Mouse (Mus musculus): ENCODE data around the gene Rnf166. TPM values are rescaled to one million over a fixed set of nuclear protein-coding genes. Genes with fewer than 3 reads are reported as not detected.

Rnf166 gene
- polyA plus RNA-seq, 1 experiment = 36.3 TPM

DNA sequence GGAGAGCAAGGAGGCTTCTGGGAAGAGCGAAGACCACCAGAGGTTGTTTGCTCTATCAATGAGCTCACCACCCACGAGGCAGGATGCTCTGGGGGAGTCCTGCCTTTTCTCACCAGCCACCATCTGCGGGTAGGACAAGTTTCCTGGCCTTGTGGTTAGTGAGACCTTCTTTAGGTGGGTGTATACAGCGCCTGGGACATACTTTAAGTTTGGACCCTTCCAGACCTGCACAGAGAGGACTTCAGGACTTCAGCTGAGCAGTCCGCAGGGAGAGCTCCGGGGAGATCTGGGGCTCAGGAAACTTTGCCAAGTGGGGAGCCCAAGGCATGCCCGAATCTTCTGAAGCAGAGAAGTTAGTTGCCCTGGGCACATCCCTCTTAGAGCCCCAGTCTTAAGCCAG is 15.9 kb downstream of the Rnf166 start:
- no peaks in the 10 kb centered on the region for H3K27me3 ChIP-seq (ENCODE audit: control insufficient read depth, insufficient read depth, insufficient read length)
- no peaks in the 10 kb centered on the region for H3K36me3 ChIP-seq (ENCODE audit: control insufficient read depth, insufficient read depth)

DNA sequence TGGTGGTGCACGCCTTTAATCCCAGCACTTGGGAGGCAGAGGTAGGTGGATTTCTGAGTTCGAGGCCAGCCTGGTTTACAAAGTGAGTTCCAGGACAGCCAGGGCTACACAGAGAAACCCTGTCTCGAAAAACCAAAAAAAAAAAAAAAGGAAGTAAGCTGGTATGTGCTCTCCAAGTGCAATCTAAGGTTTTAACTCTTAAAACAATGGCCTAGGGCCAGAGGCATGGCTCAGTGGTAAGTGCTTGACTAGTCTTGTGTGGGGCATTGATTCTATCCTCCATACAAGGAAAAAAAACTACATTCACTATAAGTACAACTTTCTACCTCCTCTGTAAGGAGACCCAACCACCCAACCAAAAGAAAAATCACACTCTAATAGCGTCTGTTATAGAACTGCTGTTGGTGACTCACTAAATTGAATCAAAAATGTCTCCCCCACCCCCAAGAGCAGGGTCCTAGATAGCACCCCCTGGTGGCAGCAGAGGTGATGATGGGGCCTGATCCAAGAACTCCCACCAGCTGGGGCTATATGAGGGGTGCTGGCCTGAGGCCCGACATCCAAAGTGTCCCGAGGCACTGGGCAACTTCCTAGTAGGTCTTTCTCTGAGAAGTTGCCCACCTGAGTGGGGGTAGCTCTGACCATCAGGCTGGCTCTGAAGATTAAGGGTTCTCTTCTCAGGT is 16.5 kb downstream of the Rnf166 start:
- H3K79me2 ChIP-seq (ENCODE audit: control insufficient read depth, insufficient read depth) = no peaks in the 10 kb centered on the region
- no peak overlapping the region for H3ac ChIP-seq (ENCODE audit: control insufficient read depth, insufficient read length)
- H3K27me3 ChIP-seq (ENCODE audit: control insufficient read depth, insufficient read depth, insufficient read length) = peaks cover under 1% of the 10 kb centered on the region
- H3K4me2 ChIP-seq (ENCODE audit: low read depth) = peak overlapping the region; percentile 74
- TF ChIP-seq USF1 (IDR thresholded peaks at IDR 0.05; ENCODE audit: low read depth) (no peak), E2F4 (IDR thresholded peaks at IDR 0.05; ENCODE audit: insufficient read depth) (no peak), TCF3 (IDR thresholded peaks at IDR 0.05; ENCODE audit: insufficient read length, low read depth) (no peak), CEBPB (IDR thresholded peaks at IDR 0.05; ENCODE audit: insufficient read depth, poor library complexity, severe bottlenecking) (no peak)
- H3K4me3 ChIP-seq = no peak overlapping the region
- no peaks in the 10 kb centered on the region for H3K36me3 ChIP-seq (ENCODE audit: control insufficient read depth, insufficient read depth)

More for the DNA sequence above, 15.9 kb downstream of the Rnf166 start:
- TF ChIP-seq POLR2A (IDR thresholded peaks at IDR 0.05; ENCODE audit: insufficient read length, low read depth) (no peak), TCF12 (IDR thresholded peaks at IDR 0.05; ENCODE audit: insufficient read depth, poor library complexity, severe bottlenecking) (no peak)
- H3K4me3 ChIP-seq = peak overlapping the region; percentile 7
- no peak overlapping the region for H3ac ChIP-seq (ENCODE audit: control insufficient read depth, insufficient read length)
- H3K79me2 ChIP-seq (ENCODE audit: control insufficient read depth, insufficient read depth) = no peaks in the 10 kb centered on the region
- H3K4me2 ChIP-seq (ENCODE audit: low read depth) = peak overlapping the region; percentile 74

GRCm38 (mm10) chr8:122457171-122457570 is 18.7 kb downstream of the Rnf166 start:
- Histone ChIP-seq H3K4me3 (no peak overlapping the region), H3K36me3 (ENCODE audit: control insufficient read depth, insufficient read depth) (no peaks in the 10 kb centered on the region), H3ac (ENCODE audit: control insufficient read depth, insufficient read length) (no peak overlapping the region), H3K79me2 (ENCODE audit: control insufficient read depth, insufficient read depth) (no peaks in the 10 kb centered on the region), H3K27me3 (ENCODE audit: control insufficient read depth, insufficient read depth, insufficient read length) (peaks cover 5% of the 10 kb centered on the region), H3K4me2 (ENCODE audit: low read depth) (no peak overlapping the region)
- TF ChIP-seq USF1 (IDR thresholded peaks at IDR 0.05; ENCODE audit: low read depth) (no peak), TCF3 (IDR thresholded peaks at IDR 0.05; ENCODE audit: insufficient read length, low read depth) (no peak), MYOG (IDR thresholded peaks at IDR 0.05; ENCODE audit: control insufficient read depth in 1 of 3, insufficient read depth in 1 of 3, insufficient read length in 2 of 3, low read depth in 2 of 3) (no peak), POLR2A (IDR thresholded peaks at IDR 0.05; ENCODE audit: insufficient read length, low read depth) (no peak), SRF (IDR thresholded peaks at IDR 0.05; ENCODE audit: control insufficient read depth, insufficient read length, low read depth) (no peak), TCF12 (IDR thresholded peaks at IDR 0.05; ENCODE audit: insufficient read depth, poor library complexity, severe bottlenecking) (no peak), CEBPB (IDR thresholded peaks at IDR 0.05; ENCODE audit: insufficient read depth, poor library complexity, severe bottlenecking) (no peak), E2F4 (IDR thresholded peaks at IDR 0.05; ENCODE audit: insufficient read depth) (no peak)

DNA sequence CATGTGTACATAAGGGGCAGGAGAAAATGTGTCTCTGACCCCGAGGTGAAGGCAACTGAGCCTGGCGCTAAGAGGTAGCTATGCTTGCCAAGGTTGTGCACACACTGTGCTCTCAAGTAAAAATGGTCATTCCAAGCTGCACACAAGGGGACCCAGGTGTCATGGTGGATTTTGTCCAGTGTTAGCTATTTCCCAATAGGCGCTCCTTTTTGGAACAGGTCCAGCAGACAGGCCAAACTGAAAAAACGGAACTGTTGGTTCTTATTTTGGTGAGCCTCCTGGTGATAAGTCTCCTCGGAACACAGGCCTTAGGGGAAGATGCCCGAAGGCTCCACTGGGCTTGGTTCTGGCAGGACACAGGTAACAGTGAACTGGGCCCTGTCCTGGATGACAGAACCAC is 21.5 kb downstream of the Rnf166 start:
- H3K4me2 ChIP-seq (ENCODE audit: low read depth) = no peak overlapping the region
- H3K79me2 ChIP-seq (ENCODE audit: control insufficient read depth, insufficient read depth) = no peaks in the 10 kb centered on the region
- no peaks in the 10 kb centered on the region for H3K36me3 ChIP-seq (ENCODE audit: control insufficient read depth, insufficient read depth)
- no peak overlapping the region for H3ac ChIP-seq (ENCODE audit: control insufficient read depth, insufficient read length)
- no peak overlapping the region for H3K4me3 ChIP-seq
- TF ChIP-seq TCF12 (IDR thresholded peaks at IDR 0.05; ENCODE audit: insufficient read depth, poor library complexity, severe bottlenecking) (no peak), E2F4 (IDR thresholded peaks at IDR 0.05; ENCODE audit: insufficient read depth) (no peak), USF1 (IDR thresholded peaks at IDR 0.05; ENCODE audit: low read depth) (no peak), POLR2AphosphoS2 (IDR thresholded peaks at IDR 0.05; ENCODE audit: insufficient read length, low read depth) (no peak), MYOD1 (IDR thresholded peaks at IDR 0.05; ENCODE audit: control insufficient read depth in 1 of 3, insufficient read length in 2 of 3, low read depth in 2 of 3) (no peak), MYOG (IDR thresholded peaks at IDR 0.05; ENCODE audit: control insufficient read depth in 1 of 3, insufficient read depth in 1 of 3, insufficient read length in 2 of 3, low read depth in 2 of 3) (no peak), CEBPB (IDR thresholded peaks at IDR 0.05; ENCODE audit: insufficient read depth, poor library complexity, severe bottlenecking) (no peak), REST (IDR thresholded peaks at IDR 0.05; ENCODE audit: insufficient read depth, insufficient read length) (no peak), MAX (IDR thresholded peaks at IDR 0.05; ENCODE audit: low read depth) (no peak)
- H3K27me3 ChIP-seq (ENCODE audit: control insufficient read depth, insufficient read depth, insufficient read length) = peaks cover 5% of the 10 kb centered on the region

- TF ChIP-seq MYOG (IDR thresholded peaks at IDR 0.05; ENCODE audit: control insufficient read depth in 1 of 3, insufficient read depth in 1 of 3, insufficient read length in 2 of 3, low read depth in 2 of 3) (peak in 2 of 3 experiments; percentile 32 to 56), E2F4 (IDR thresholded peaks at IDR 0.05; ENCODE audit: insufficient read depth) (no peak), REST (IDR thresholded peaks at IDR 0.05; ENCODE audit: insufficient read depth, insufficient read length) (no peak), MYOD1 (IDR thresholded peaks at IDR 0.05; ENCODE audit: control insufficient read depth in 1 of 3, insufficient read length in 2 of 3, low read depth in 2 of 3) (peak in 1 of 3 experiments; percentile 58), TCF12 (IDR thresholded peaks at IDR 0.05; ENCODE audit: insufficient read depth, poor library complexity, severe bottlenecking) (no peak), MAX (IDR thresholded peaks at IDR 0.05; ENCODE audit: low read depth) (no peak), CEBPB (IDR thresholded peaks at IDR 0.05; ENCODE audit: insufficient read depth, poor library complexity, severe bottlenecking) (no peak), TCF3 (IDR thresholded peaks at IDR 0.05; ENCODE audit: insufficient read length, low read depth) (no peak), POLR2A (IDR thresholded peaks at IDR 0.05; ENCODE audit: insufficient read length, low read depth) (no peak), POLR2AphosphoS2 (IDR thresholded peaks at IDR 0.05; ENCODE audit: insufficient read length, low read depth) (no peak), SRF (IDR thresholded peaks at IDR 0.05; ENCODE audit: control insufficient read depth, insufficient read length, low read depth) (no peak)
- Histone ChIP-seq H3K36me3 (ENCODE audit: control insufficient read depth, insufficient read depth) (no peaks in the 10 kb centered on the region), H3K79me2 (ENCODE audit: control insufficient read depth, insufficient read depth) (no peaks in the 10 kb centered on the region), H3K27me3 (ENCODE audit: control insufficient read depth, insufficient read depth, insufficient read length) (peaks cover 5% of the 10 kb centered on the region), H3K4me2 (ENCODE audit: low read depth) (peak overlapping the region; percentile 12), H3ac (ENCODE audit: control insufficient read depth, insufficient read length) (no peak overlapping the region), H3K4me3 (no peak overlapping the region)
Measured at GRCm38 (mm10) chr8:122452154-122452553, 23.7 kb downstream of the Rnf166 start.

Measured in myocyte (in vitro differentiated cells).